Mouse (Mus musculus) E14TG2a.4 (cell line): ENCODE results near the gene Sik1.
"Not testable (repeated sequence)": the region's sequence is repeated elsewhere in the genome, so short reads cannot be mapped to it uniquely, and the experiment has no call there.

Experiments used
- H3K27me3 ChIP-seq: 2 replicates; pipeline ENCODE4 v1.6.1; 2014; ENCODE audit warnings: low read length, control low read depth; ENCODE audit not compliant: insufficient read depth
- H3K36me3 ChIP-seq: 2 replicates; pipeline ENCODE4 v1.6.1; 2014; ENCODE audit warnings: low read length, control low read depth; ENCODE audit not compliant: insufficient read depth
- H3K4me1 ChIP-seq: replicated peaks from 2 replicates; pipeline ENCODE4 v1.6.1; 2014; ENCODE audit warnings: low read depth, low read length, control low read depth
- H3K4me3 ChIP-seq: replicated peaks from 2 replicates; pipeline ENCODE4 v1.5.1; 2014; ENCODE audit warnings: mild to moderate bottlenecking, low read length
- H3K9me3 ChIP-seq: 2 replicates; pipeline ENCODE4 v1.6.1; 2014; ENCODE audit warnings: low read length, control low read depth
- CTCF ChIP-seq: conservative IDR thresholded peaks from 2 replicates; pipeline ENCODE4 v1.5.1; 2014; ENCODE audit warnings: low read length
- NANOG ChIP-seq: IDR thresholded peaks from 2 replicates; pipeline ENCODE4 v1.6.1; 2014; ENCODE audit warnings: borderline replicate concordance, low read length, mixed read lengths
- POU5F1 ChIP-seq: IDR thresholded peaks from 2 replicates; pipeline ENCODE4 v1.6.1; 2014; ENCODE audit warnings: low read length, borderline replicate concordance

Sik1 gene

GRCm38 (mm10) chr17:31896751-31897150 is 41.1 kb upstream of the Sik1 start:
- no peak overlapping the region for H3K4me3 ChIP-seq
- no peaks in the 10 kb centered on the region for H3K36me3 ChIP-seq
- TF ChIP-seq NANOG (no peak), CTCF (no peak), POU5F1 (no peak)

DNA sequence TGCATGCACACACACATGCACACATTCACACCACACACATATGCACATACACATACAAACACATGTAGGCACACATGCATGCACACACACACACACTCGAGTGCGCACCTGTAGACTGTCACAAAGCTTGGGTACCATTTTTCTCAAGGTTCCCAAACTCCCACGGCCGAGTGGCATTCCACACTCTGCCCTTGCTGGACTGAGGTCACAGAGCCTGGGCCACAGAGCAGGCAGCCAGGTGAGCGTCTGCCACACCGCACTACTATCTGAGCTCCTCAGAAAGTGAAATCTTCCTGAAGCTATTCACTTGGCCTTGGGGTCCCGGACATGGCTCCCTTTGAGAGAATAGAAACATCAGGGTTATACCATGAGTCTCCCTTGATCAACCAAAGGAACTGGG is 40.7 kb upstream of the Sik1 start:
- no peaks in the 10 kb centered on the region for H3K36me3 ChIP-seq
- no peak for TF ChIP-seq NANOG
- no peak for TF ChIP-seq POU5F1
- no peak for TF ChIP-seq CTCF
- H3K9me3 ChIP-seq: no peaks in the 10 kb centered on the region
- no peak overlapping the region for H3K4me3 ChIP-seq
- no peaks in the 10 kb centered on the region for H3K27me3 ChIP-seq
- peaks cover 37% of the 10 kb centered on the region for H3K4me1 ChIP-seq

More at GRCm38 (mm10) chr17:31896751-31897150, 41.1 kb upstream of the Sik1 start:
- Histone ChIP-seq H3K27me3 (no peaks in the 10 kb centered on the region), H3K9me3 (no peaks in the 10 kb centered on the region), H3K4me1 (peaks cover 36% of the 10 kb centered on the region)

- Histone ChIP-seq H3K9me3 (no peaks in the 10 kb centered on the region), H3K27me3 (peaks cover 3% of the 10 kb centered on the region; the same call in 1 of the 2 replicates), H3K4me1 (peaks cover 41% of the 10 kb centered on the region), H3K4me3 (no peak overlapping the region), H3K36me3 (no peaks in the 10 kb centered on the region)
- no peak for TF ChIP-seq NANOG
- TF ChIP-seq CTCF: no peak
- TF ChIP-seq POU5F1: no peak
Measured at GRCm38 (mm10) chr17:31893371-31894060, 37.9 kb upstream of the Sik1 start.

- Histone ChIP-seq H3K27me3 (peaks cover 3% of the 10 kb centered on the region; the same call in 1 of the 2 replicates), H3K36me3 (no peaks in the 10 kb centered on the region), H3K4me1 (peaks cover 34% of the 10 kb centered on the region), H3K4me3 (no peak overlapping the region), H3K9me3 (no peaks in the 10 kb centered on the region)
- TF ChIP-seq NANOG (no peak), CTCF (no peak), POU5F1 (no peak)
Measured at GRCm38 (mm10) chr17:31892750-31893149, 37.1 kb upstream of the Sik1 start.

DNA sequence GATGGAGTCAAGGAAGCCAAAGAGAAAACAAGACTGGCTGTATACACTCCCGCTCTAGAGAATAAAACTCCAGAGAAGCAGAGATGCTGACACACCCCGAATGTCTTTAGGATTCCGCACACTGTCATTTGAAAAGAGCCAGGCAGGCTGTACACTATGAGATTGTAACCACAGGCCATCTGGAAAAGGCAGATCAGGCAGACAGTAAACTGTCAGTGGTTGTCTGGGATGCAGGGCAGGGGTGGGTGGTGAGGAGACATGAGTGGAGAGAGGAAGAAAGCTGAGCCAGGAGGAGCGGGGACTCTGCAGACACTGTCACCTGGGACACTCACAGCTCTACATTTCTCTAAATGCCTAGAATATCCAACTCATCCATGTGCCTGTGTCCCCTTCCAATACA is 36.3 kb upstream of the Sik1 start:
- H3K4me3 ChIP-seq: no peak overlapping the region
- no peaks in the 10 kb centered on the region for H3K36me3 ChIP-seq
- peaks cover 25% of the 10 kb centered on the region for H3K4me1 ChIP-seq
- H3K9me3 ChIP-seq: no peaks in the 10 kb centered on the region
- TF ChIP-seq POU5F1 (no peak), CTCF (no peak), NANOG (no peak)
- peaks cover 3% of the 10 kb centered on the region; the same call in 1 of the 2 replicates for H3K27me3 ChIP-seq

GRCm38 (mm10) chr17:31890311-31890951 is 34.8 kb upstream of the Sik1 start:
- TF ChIP-seq CTCF (no peak), NANOG (no peak), POU5F1 (no peak)
- Histone ChIP-seq H3K4me3 (no peak overlapping the region), H3K9me3 (no peaks in the 10 kb centered on the region), H3K4me1 (peaks cover 22% of the 10 kb centered on the region), H3K36me3 (no peaks in the 10 kb centered on the region), H3K27me3 (peaks cover 3% of the 10 kb centered on the region; the same call in 1 of the 2 replicates)

- Histone ChIP-seq H3K27me3 (peaks cover 3% of the 10 kb centered on the region; the same call in 1 of the 2 replicates), H3K36me3 (no peaks in the 10 kb centered on the region), H3K4me1 (peaks cover 22% of the 10 kb centered on the region), H3K4me3 (no peak overlapping the region), H3K9me3 (no peaks in the 10 kb centered on the region)
- no peak for TF ChIP-seq NANOG
- no peak for TF ChIP-seq CTCF
- TF ChIP-seq POU5F1: no peak
Measured at GRCm38 (mm10) chr17:31889446-31890201, 34.0 kb upstream of the Sik1 start.

DNA sequence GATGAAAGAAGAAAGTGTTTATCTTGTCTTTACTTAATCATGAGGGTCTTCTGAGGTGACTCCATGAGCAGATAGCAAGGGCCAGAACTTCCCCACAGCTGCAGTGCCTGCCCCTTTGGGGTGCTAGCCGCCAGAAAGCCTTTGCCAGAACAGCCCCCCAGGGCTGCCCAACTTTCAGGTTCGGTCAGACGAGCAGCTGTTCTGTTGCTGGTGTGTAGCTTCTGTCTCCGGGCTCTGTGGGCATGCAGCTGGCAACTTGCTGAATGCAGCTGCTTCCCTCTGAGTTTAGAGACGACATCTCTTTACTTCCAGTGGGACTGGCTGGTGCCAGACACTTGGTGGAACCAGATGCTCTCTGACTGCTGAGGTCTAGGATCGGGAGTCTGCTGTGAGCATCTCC is 32.9 kb upstream of the Sik1 start:
- no peak for TF ChIP-seq CTCF
- peaks cover 3% of the 10 kb centered on the region; the same call in 1 of the 2 replicates for H3K27me3 ChIP-seq
- H3K4me3 ChIP-seq: no peak overlapping the region
- no peaks in the 10 kb centered on the region for H3K9me3 ChIP-seq
- peaks cover 22% of the 10 kb centered on the region for H3K4me1 ChIP-seq
- no peaks in the 10 kb centered on the region for H3K36me3 ChIP-seq

GRCm38 (mm10) chr17:31884676-31885075 is 29.1 kb upstream of the Sik1 start:
- not testable (repeated sequence) for H3K4me3 ChIP-seq, H3K36me3 ChIP-seq, H3K4me1 ChIP-seq, H3K9me3 ChIP-seq
- peaks cover 19% of the 10 kb centered on the region for H3K27me3 ChIP-seq
